Mouse (Mus musculus) c-Kit-positive CD71-positive TER-119-positive erythroid progenitor cells, embryonic 14.5 days (primary cell): ENCODE data around the gene Ptprh.

ENCODE experiments used
- DNase-seq: peaks from one replicate; pipeline ENCODE4 v3.0.0-alpha.2; 2013; ENCODE audit warnings: low spot score

The Ptprh gene

GRCm38 (mm10) chr7:4603873-4604272 lies at the start of gene Ptprh:
Gene Ptprh, minus strand, starts transcription at chr7:4604041.
- no peak for DNase-seq

- DNase-seq, result no peak
Observed at GRCm38 (mm10) chr7:4653351-4653750, 49.5 kb upstream of the Ptprh start.

- DNase-seq, result no peak
Observed at GRCm38 (mm10) chr7:4652726-4653125, 48.9 kb upstream of the Ptprh start.

- no peak for DNase-seq
Observed at GRCm38 (mm10) chr7:4651581-4651980, 47.7 kb upstream of the Ptprh start.

GRCm38 (mm10) chr7:4647992-4648391 lies 44.2 kb upstream of the Ptprh start:
- DNase-seq, result no peak

GRCm38 (mm10) chr7:4647291-4647690 lies 43.5 kb upstream of the Ptprh start:
- DNase-seq, result no peak

GRCm38 (mm10) chr7:4646806-4647205 lies 43.0 kb upstream of the Ptprh start:
- DNase-seq, result no peak

GRCm38 (mm10) chr7:4643225-4643624 lies 39.4 kb upstream of the Ptprh start:
- no peak for DNase-seq

GRCm38 (mm10) chr7:4641956-4642355 lies 38.1 kb upstream of the Ptprh start:
- no peak for DNase-seq

- DNase-seq, result no peak
Observed at GRCm38 (mm10) chr7:4641155-4641554, 37.3 kb upstream of the Ptprh start.

GRCm38 (mm10) chr7:4636179-4636578 lies 32.3 kb upstream of the Ptprh start:
- no peak for DNase-seq

GRCm38 (mm10) chr7:4631031-4631430 lies 27.2 kb upstream of the Ptprh start, which contains the start of gene Tmem86b:
Gene Tmem86b, minus strand, starts transcription at chr7:4631422.
- DNase-seq, result peak; percentile 51

- peak; percentile 84 for DNase-seq
Observed at GRCm38 (mm10) chr7:4630198-4630597, 26.4 kb upstream of the Ptprh start.

GRCm38 (mm10) chr7:4629586-4629985 lies 25.7 kb upstream of the Ptprh start:
- DNase-seq, result no peak

- DNase-seq, result no peak
Observed at GRCm38 (mm10) chr7:4625928-4626327, 22.1 kb upstream of the Ptprh start.

- no peak for DNase-seq
Observed at GRCm38 (mm10) chr7:4624343-4624742, 20.5 kb upstream of the Ptprh start.

GRCm38 (mm10) chr7:4623544-4624189 lies 19.8 kb upstream of the Ptprh start:
- DNase-seq, result peak; percentile 62

GRCm38 (mm10) chr7:4619979-4620378 lies 16.1 kb upstream of the Ptprh start:
- peak; percentile 66 for DNase-seq

- no peak for DNase-seq
Observed at GRCm38 (mm10) chr7:4613740-4614403, 10.0 kb upstream of the Ptprh start.

- DNase-seq, result no peak
Observed at GRCm38 (mm10) chr7:4612956-4613355, 9.1 kb upstream of the Ptprh start.

GRCm38 (mm10) chr7:4612386-4612785 lies 8.5 kb upstream of the Ptprh start:
- DNase-seq, result no peak

GRCm38 (mm10) chr7:4611921-4612341 lies 8.1 kb upstream of the Ptprh start:
- DNase-seq, result no peak

- DNase-seq, result no peak
Observed at GRCm38 (mm10) chr7:4611511-4611910, 7.7 kb upstream of the Ptprh start.

- DNase-seq, result no peak
Observed at GRCm38 (mm10) chr7:4608002-4608401, 4.2 kb upstream of the Ptprh start.
